Mouse (Mus musculus): ENCODE data around the gene Rdh13.

DNA sequence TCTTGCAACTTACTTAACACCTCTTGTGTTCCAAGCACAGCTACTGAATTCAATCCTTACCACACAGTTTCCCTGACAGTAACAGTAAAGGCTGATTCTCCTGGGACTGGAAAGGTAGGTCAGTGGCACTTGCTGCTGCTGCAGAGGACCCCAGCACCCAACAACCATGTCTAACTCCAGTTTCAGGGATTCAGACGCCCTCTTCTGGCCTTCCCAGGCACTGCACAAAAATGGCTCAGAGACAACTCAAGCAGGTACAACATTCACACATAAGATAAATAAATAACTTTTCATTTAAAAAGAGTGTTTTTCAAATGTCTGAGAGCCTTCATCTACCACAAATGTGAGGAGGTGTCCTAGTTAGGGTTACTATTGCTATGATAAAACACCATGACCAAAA lies 1.7 kb upstream of the Rdh13 start:
- no peak for TF ChIP-seq CHD2 (IDR thresholded peaks at IDR 0.05; ENCODE audit: low read length)
- no peak for TF ChIP-seq KAT2A (IDR thresholded peaks at IDR 0.05; ENCODE audit: insufficient replicate concordance, low read length)
- no peak for TF ChIP-seq EP300 (IDR thresholded peaks at IDR 0.05; ENCODE audit: low read length)
- TF ChIP-seq CTCF (conservative IDR thresholded peaks at IDR 0.05 in 1 of 2, IDR thresholded peaks at IDR 0.05 in 1 of 2; ENCODE audit: low read depth in 2 of 2, low read length in 2 of 2) = peak in 1 of 2 experiments; percentile 45; a peak in 2 of 4 replicates
